Mouse (Mus musculus): ENCODE measurements around the gene Nr2f2. TPM values are rescaled to one million over a fixed set of nuclear protein-coding genes. Genes with fewer than 3 reads are reported as not detected.

The Nr2f2 gene
- polyA plus RNA-seq, 2 experiments from 2014 or later, result not detected

DNA sequence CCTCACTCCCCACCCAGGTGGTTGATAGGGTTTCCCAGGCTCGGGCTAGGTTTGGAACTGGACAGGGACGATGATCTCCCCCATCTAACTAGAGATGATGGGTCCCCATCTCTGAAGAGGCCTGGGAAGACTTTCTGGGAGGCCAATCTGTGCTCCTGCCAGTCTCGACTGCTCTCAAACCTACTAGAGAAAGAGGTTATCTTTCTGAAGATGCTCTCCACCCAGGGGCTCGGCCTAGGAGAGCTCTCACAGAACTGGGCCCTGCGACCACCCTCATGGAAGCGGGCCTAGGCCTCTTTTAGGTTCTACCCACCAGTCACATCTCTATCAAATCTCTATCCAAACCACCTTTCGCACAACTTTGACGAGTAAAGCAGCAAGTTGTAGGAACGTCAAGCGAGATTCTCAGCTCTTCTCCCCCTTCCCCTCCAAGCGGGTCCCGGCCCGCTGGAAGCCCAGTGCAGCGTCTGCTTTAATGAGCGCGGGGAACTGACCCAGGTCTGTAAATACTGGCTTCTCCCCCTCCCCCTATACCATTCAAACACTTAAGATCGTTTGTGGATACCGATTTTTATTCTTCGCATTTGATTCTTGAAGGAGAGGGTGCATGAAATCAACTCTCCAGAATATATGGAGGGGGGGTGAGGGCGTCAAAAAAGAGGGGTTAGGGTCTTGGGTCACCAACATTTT lies 16.4 kb downstream of the Nr2f2 start:
- no peak for ATAC-seq

GRCm38 (mm10) chr7:70348977-70349615 lies 17.4 kb downstream of the Nr2f2 start:
- ATAC-seq, result no peak

DNA sequence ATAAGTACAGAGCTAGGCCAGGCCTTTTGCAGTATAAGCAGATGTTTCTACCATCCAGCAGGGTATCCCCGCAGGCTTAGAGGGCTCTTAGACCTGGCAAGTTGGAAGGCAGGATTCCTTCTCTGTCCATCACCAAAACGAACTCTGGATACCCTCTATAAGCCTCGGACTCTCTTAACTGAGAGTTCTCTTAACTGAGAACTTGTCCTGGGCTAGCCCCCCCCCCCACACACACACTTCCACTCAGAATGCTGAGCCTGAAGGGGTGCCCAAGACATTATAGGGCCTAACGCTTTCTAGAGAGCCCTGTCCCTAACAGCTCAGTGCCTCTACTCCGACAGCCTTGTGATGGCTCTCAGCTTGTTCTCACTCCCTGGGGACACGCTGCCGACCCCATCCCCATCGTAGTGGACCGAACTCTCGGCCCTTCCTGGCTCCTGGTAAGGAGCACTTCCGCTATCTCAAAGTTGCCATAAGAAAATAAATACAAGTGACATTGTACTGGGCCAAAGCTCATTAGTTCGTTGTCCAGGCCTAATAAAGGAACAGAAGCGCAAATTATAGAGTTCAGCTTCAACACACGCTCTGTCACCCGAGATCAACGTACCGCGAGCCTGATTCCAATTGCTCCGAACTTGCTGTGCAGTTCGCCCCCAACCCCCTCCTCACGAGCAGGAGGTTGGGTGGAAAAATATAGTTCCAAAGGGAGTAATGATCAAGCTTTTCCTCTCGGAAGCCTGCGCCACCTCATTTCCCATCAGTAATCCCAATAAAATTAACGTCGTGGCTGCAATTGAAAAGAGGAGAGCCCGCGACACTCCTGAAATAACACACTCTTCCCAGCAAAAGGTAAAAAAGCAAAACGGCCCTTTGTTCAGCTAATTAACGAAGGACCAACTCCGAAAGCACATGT lies 18.2 kb downstream of the Nr2f2 start:
- no peak for ATAC-seq

DNA sequence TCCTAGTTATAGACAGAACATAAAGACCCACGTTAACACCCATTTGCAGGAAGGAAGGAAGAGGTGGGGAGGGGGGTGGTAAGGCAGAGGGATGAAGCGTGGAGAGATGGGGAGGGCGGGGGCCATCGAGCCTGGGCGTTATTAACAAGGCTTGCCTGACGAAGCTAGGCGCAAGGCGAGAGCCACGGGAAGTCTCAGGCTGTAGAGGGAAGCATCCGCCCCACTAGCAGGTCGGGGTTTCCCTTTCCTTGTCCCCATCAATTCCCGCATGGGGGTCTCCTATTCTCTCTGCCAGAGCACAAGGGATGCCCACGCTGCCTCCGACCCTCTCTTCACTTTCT lies 18.9 kb downstream of the Nr2f2 start:
- no peak for ATAC-seq

DNA sequence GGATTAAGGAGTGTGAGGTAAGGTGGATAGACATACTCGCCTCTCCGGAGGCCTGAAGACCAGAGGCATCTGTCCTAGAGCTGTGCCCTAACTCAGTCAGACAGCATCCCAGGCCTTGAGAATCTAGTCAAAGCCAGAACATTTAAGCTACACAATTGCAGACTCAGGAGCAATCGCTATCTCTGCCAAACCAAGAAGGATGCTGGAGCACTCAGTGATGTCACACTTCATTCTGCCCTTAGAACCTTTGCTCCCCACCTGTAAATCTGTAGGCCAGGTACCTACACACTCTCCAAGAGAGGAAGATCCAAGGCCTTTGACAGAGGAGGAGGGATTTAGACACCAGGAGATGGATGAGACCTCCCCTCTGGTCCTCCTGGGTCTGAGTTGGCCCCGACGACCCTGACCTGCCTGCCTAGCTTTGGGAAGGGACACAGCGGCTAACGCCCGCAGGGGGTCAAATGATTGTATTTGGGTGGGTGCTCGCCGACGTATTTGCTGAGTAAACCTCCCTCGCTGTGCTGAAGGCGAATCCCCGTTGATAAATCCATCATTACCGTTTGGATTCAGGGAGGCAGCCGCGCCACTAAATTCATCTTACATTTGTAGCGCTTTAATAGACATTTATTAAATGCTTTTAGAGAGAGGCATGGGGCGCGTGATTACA lies 19.5 kb downstream of the Nr2f2 start:
- ATAC-seq, result no peak

DNA sequence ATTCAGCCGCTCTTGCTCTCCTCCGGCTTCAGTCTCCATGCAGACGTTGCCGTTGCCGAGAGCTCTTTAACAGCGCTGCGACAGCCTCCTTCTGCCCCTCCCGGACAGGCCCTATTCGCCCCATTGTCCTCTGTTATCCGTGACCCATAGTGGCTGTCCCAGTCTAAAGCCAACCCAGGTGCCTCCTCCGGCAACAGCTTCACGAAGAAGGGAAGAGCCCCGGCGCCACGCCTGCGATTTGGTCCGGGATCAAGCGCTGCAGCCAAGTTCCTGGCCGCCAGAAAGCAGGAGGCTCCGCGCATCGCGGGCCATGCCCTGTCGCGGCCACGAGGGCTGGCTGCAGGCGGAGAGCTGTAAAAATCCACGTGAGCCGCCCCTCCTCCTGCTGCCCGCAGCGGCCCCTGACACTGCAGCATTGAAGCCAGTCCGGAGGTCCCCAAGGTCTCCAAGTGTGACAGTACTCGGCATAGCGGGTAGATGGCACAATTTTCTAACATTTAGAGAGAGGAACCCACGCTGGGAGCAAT lies 20.5 kb downstream of the Nr2f2 start:
- ATAC-seq, result no peak

- ATAC-seq, result no peak
These were observed 23.1 kb downstream of the Nr2f2 start for GRCm38 (mm10) chr7:70343426-70343825.

GRCm38 (mm10) chr7:70342771-70343170 lies 23.8 kb downstream of the Nr2f2 start:
- no peak for ATAC-seq

DNA sequence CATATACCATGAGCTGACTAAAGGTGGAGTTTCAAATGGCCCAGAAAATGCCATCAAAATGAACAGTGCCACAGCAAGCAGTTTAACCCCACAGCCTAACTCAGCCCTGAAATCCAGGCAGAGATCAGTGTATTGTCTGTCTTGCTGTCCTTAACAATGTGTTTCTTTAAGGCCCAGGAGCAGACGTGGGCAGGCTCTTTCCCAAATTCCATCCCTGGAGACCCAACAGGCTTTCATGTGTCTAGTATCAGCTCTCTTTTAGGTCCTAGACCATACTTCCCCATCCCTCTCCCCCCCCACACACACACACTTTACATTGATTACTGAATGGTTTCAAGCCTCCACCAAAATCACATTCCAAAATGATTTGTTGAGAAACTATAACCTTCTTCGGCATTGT lies 24.5 kb downstream of the Nr2f2 start:
- no peak for ATAC-seq

DNA sequence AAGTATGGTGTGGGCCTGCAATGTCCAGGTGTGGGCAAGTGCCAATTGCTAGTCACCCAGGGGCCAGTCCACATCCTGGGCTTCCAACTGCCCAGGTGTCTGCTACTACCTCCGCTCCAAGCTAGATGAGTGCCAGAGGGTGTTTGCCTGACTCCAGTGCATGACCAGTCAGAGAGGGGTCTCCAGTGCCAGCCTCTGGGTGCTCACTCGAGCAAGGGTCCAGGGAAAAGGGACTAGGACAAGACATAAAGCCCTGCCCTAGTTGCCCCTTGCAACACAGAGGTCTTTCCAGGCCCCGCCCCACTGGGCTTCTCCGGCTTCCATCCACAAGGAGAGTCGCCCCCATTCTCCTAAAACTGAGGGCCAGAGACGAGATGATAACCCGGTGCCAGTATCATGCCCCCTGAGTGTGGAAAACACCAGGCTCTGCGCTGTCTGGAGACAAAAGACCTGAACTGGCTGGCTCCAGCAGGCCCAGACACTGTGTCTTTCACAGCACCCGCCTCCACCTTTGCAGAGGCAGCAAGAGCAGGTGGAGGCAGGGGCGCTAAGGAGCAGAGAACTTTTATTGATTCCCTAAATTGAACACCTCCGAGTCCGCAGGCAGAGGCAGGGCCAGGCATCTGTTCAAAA lies 26.4 kb downstream of the Nr2f2 start:
- no peak for ATAC-seq

GRCm38 (mm10) chr7:70338265-70338640 lies 28.3 kb downstream of the Nr2f2 start:
- ATAC-seq, result no peak

DNA sequence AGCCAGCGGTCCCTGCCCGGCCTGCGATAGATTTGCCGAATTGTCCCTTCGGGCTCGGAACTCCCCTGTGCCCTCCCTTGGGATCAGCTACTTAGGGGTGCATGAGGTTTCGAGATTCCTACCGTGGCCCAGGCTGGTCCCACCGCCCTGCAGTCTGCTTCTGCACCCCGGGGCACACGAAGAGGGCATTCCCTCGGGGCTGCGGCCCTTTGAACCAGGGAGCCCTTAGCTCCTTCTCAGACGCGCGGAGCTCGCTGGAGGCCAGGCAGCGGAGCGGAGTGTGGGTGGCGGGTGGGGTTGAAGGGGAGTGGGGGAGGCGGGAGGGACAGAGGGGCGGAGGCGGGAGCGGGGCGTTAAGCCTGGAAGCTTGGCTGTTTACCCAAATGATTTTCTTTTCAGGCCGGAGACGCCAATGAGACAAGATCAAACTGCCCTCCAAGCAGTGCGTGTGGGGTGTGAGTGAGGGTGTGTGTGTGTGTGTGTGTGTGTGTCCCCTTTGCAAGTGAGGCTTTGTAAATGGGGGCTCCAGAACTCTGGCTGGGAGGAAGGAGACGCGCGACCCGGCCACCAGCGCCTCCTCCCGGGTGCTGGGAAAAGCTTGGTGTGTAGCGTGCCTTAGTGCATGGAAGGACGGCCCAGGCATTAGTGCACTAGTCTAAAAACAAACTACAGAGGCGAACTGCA lies 28.8 kb downstream of the Nr2f2 start:
- no peak for ATAC-seq

DNA sequence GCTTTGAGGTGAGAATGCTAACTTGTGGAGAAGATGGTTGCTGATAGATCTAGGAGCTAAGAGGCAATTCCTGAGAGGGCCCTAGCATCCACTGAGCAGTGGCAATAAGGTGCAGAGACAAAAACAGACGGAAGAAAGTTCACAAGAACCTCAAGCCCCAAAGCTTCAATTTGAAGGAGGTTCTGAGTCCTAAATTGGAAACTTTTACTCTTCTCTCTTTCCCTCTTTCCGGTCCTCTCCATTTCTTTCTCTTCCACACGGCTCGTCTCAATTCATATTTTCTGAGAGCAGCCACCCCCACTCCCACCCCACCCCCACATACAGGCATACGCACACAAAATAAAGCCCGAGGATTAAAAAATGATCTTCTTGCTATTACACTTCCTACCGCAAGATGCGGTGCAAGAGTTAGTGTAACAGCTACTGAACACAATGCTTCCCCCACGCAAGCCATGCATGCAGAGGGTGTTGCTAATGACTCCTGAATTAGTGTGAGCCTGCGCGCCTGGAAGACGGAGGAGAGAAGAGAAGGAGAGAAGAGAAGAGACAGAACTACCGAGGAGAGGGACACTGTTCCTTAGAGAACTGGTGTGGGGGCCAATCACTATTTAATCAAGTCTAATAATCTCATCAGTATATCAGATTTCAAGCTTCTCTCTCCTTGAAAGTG lies 29.8 kb downstream of the Nr2f2 start:
- ATAC-seq, result no peak

DNA sequence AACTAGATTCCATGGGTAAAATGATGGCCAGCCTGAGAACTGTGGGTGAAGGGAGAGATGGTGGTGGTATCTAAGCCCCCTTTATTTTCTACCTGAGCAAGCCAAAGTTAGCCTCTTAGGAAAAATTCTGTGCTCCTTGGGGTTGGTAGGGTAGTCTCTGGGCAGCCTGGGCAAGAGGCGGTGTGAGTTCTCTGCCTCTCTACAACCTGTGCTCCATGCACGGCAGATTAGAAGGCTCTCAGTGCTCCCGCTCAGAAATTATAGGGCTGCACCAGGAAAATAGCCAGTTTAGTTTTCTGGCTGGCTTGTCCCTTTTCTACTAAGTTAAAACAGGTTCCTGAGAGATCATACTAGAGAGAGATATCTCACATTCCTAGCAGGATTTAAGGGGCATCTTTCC lies 30.4 kb downstream of the Nr2f2 start:
- ATAC-seq, result no peak

DNA sequence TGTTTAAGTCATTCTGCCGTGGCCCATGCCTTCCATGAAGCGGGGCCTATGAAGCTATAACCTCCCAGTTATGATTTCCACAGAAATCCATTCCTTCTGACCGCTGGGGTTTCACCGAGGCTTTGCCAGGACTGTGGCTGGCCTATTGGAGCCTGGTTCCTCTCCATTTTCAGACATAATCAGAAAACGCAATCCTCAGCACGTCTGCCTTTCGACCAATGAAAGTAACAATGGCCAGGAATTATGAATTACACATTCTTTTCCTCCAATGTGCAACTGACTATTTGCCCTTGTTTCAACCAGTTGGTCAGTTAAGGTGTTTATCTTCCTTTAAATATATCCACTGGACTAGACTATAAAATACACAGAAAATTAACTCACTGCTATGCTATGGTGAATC lies 31.1 kb downstream of the Nr2f2 start:
- no peak for ATAC-seq

DNA sequence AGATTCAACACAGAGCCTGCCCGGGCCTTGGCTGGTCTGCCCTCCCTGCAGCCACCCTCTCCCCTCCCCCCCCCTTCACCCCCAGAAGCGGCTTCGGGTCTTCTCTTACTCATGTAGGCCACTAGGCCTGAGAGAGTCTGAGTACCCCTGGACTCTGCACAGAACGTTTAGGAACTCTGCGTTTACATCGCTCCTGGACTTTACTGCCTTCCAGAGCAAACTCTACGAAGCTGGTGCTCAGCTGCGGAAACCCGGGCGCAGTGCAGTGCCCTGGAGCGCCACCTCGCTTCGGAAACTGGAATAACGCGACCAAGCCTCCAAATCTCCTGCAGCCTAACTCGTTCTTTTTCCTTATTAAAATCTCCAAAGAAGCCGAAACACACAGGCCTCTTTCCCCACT lies 31.7 kb downstream of the Nr2f2 start:
- ATAC-seq, result no peak

DNA sequence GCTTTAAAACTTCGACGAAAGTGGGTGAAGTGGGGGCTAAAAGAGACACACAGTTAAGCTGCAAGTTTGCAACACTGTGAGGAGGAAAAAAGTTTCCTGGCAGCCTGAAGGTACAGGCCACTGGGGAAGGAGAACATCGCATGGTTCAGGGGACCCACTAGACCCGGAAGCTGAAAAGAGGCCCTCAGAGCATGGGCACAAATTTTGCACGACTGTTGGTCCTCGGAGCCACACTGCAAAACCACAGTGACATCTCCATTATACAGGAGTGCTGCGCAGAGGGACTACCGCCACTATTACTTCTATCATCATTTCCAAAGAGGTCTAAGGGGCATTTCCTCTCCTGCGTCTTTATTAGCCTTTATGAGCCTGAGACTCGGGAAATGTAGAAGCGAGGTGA lies 32.7 kb downstream of the Nr2f2 start:
- no peak for ATAC-seq

- ATAC-seq, result no peak
These were observed 33.4 kb downstream of the Nr2f2 start for GRCm38 (mm10) chr7:70332926-70333664.

GRCm38 (mm10) chr7:70332064-70332850 lies 34.3 kb downstream of the Nr2f2 start:
- no peak for ATAC-seq
